Mouse (Mus musculus) liver, adult 2 months (tissue): Measurements from ENCODE around the gene Rpl23. TPM values are rescaled to one million over a fixed set of nuclear protein-coding genes. Genes with fewer than 3 reads are reported as not detected.

Experiments used
- DNase-seq: peaks from one replicate; pipeline ENCODE4 v3.0.0-alpha.2; 2011; ENCODE audit warnings: low read depth, low spot score; ENCODE audit errors: extremely low read depth
- H3K27ac ChIP-seq: fragments of 200-500 bp; replicated peaks from 2 replicates; pipeline ENCODE4 v1.5.1; 2012; ENCODE audit warnings: low read depth, mild to moderate bottlenecking, control low read depth, inconsistent platforms, low read length; ENCODE audit not compliant: insufficient read depth
- H3K27me3 ChIP-seq: fragments of 200-500 bp; 2 replicates; pipeline ENCODE4 v1.6.1; 2012; ENCODE audit warnings: mild to moderate bottlenecking, moderate library complexity, low read length, inconsistent platforms; ENCODE audit not compliant: control insufficient read depth, insufficient read depth
- H3K36me3 ChIP-seq: fragments of 200-500 bp; 2 replicates; pipeline ENCODE4 v1.6.1; 2012; ENCODE audit warnings: low read length, inconsistent platforms; ENCODE audit not compliant: control insufficient read depth, insufficient read depth
- H3K4me1 ChIP-seq: fragments of 200-500 bp; 2 replicates; pipeline ENCODE4 v1.6.1; 2011; ENCODE audit warnings: low read length; ENCODE audit not compliant: control insufficient read depth, insufficient read depth
- H3K4me3 ChIP-seq: fragments of 200-500 bp; 2 replicates; pipeline ENCODE4 v1.5.1; 2011; ENCODE audit warnings: low read depth, mild to moderate bottlenecking, control low read depth, low read length, moderate library complexity; ENCODE audit not compliant: insufficient read depth
- H3K79me2 ChIP-seq: fragments of 200-500 bp; 2 replicates; pipeline ENCODE4 v1.6.1; 2012; ENCODE audit warnings: inconsistent platforms, mild to moderate bottlenecking, low read length, moderate library complexity; ENCODE audit not compliant: control insufficient read depth, insufficient read depth
- H3K9ac ChIP-seq: fragments of 200-500 bp; 2 replicates; pipeline ENCODE4 v1.6.1; 2012; ENCODE audit warnings: low read depth, mild to moderate bottlenecking, control low read depth, inconsistent platforms, low read length
- CTCF ChIP-seq: fragments of 200-500 bp; IDR thresholded peaks from 2 replicates; pipeline ENCODE4 v1.5.1; 2011; ENCODE audit warnings: low read depth, low read length, control low read depth
- POLR2A ChIP-seq: fragments of 200-500 bp; IDR thresholded peaks from 2 replicates; pipeline ENCODE4 v1.6.1; 2011; ENCODE audit warnings: low read length, control low read depth; ENCODE audit not compliant: insufficient read depth; ENCODE audit errors: extremely low read depth
- WGBS: fragments of 180-500 bp; shearing (Covaris S2); methylation state at CpG from one replicate; pipeline ENCODE4 v1.1.7; 2018; 5-methylcytosine and 5-hydroxymethylcytosine counted together
- polyA plus RNA-seq: library from polyadenylated mRNA; depleted of rRNA; stranded (reverse); fragments of >200 nt; gene quantifications from 2 replicates; pipeline ENCODE4 v1.2.3, GENCODE M21; 2012
- total RNA-seq: library from RNA; depleted of rRNA; stranded (reverse); fragments of >200 nt; gene quantifications from 2 replicates; pipeline ENCODE4 v1.2.3, GENCODE M21; 2014

Rpl23 gene
- total and polyA plus RNA-seq, 2 experiments = 68.5 to 283 TPM

- Histone ChIP-seq H3K4me1 (peaks cover 20% of the 10 kb centered on the region), H3K36me3 (peaks cover 2% of the 10 kb centered on the region), H3K9ac (no peak overlapping the region), H3K79me2 (peaks cover 36% of the 10 kb centered on the region), H3K27me3 (no peaks in the 10 kb centered on the region), H3K27ac (no peak overlapping the region), H3K4me3 (no peak overlapping the region)
- 84% methylated on average over 9 of the region's 9 CpGs for WGBS
- DNase-seq = no peak
- TF ChIP-seq CTCF (no peak), POLR2A (no peak)
Measured at GRCm38 (mm10) chr11:97742591-97742990, 39.6 kb downstream of the Rpl23 start.

- H3K27ac ChIP-seq = no peak overlapping the region
- H3K4me3 ChIP-seq = no peak overlapping the region
- TF ChIP-seq CTCF = no peak
- H3K4me1 ChIP-seq = peaks cover 22% of the 10 kb centered on the region
- WGBS = 96% methylated on average over 5 of the region's 5 CpGs
- H3K9ac ChIP-seq = no peak overlapping the region
- DNase-seq = no peak
- peaks cover 2% of the 10 kb centered on the region for H3K36me3 ChIP-seq
- no peaks in the 10 kb centered on the region for H3K27me3 ChIP-seq
- peaks cover 36% of the 10 kb centered on the region for H3K79me2 ChIP-seq
Measured at GRCm38 (mm10) chr11:97742157-97742556, 40.1 kb downstream of the Rpl23 start.

DNA sequence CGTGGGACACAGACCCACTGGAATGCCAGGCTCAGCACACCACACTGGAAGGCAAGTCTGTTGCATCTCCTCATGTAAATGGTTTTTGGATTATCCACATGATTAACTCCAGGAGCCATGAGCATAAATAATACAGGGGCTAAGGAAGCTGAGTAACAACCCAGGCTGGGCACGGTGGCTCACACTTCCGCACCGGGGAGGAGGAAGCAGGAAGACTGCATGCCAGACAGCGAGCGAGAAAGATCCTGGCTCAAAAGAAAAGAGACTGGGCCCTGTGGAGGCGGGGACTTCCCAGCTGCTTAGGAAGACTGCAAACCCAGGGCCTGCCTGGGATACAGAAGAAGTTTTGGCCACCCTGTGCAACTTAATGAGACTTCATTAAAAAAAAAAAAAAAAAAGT is 42.0 kb downstream of the Rpl23 start:
- H3K27me3 ChIP-seq = no peaks in the 10 kb centered on the region
- no peak overlapping the region for H3K27ac ChIP-seq
- peaks cover 22% of the 10 kb centered on the region for H3K4me1 ChIP-seq
- no peak for DNase-seq
- H3K4me3 ChIP-seq = no peak overlapping the region
- TF ChIP-seq CTCF (no peak), POLR2A (no peak)
- 60% methylated on average over 7 of the region's 7 CpGs for WGBS
- H3K79me2 ChIP-seq = peaks cover 39% of the 10 kb centered on the region
- no peaks in the 10 kb centered on the region for H3K36me3 ChIP-seq
- no peak overlapping the region for H3K9ac ChIP-seq

DNA sequence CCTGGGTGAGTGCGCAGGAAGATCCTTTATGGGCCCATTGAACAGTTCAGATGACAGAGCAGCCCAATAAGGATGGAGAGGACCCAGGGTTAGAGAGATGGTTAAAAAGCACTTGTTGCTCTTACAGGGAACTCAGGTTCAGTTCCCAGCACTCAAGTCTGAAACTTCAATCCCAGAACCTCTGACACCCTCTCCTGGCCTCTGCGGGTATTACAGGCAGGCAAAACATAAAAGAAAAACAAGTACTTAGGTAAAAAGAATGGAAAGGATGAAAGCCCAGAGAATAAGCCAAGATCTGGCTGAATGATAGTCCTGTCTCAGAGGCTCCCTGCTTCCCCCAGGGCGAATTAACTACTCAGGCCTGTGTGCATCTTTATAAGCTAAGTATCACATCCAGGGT is 43.1 kb downstream of the Rpl23 start:
- DNase-seq = no peak
- Histone ChIP-seq H3K4me3 (no peak overlapping the region), H3K9ac (no peak overlapping the region), H3K36me3 (no peaks in the 10 kb centered on the region), H3K27me3 (no peaks in the 10 kb centered on the region), H3K27ac (no peak overlapping the region), H3K79me2 (peaks cover 36% of the 10 kb centered on the region), H3K4me1 (peaks cover 22% of the 10 kb centered on the region)
- WGBS = 86% methylated on average over 3 of the region's 3 CpGs
- peak; percentile 5; the same call in 1 of the 2 replicates for TF ChIP-seq CTCF
- TF ChIP-seq POLR2A = no peak

DNA sequence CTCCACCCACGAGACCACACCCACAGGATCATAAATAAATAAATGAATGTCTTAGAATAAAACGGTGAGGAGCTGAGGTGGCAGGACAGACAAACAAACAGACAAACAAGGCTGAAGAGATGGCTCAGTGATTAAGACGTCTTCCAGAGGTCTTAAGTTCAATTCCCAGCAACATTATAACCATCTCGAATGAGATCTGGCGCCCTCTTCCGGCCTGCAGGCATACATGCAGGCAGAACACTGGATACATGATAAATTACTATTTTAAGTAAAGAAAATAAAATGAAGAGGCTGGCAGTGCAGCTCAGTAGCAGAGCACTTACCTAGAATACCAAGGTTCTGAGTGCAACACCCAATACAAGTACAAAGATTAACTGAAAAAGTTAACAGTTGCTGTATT is 43.5 kb downstream of the Rpl23 start:
- H3K36me3 ChIP-seq = no peaks in the 10 kb centered on the region
- no peak for DNase-seq
- H3K9ac ChIP-seq = no peak overlapping the region
- peaks cover 33% of the 10 kb centered on the region for H3K79me2 ChIP-seq
- H3K27me3 ChIP-seq = no peaks in the 10 kb centered on the region
- no peak for TF ChIP-seq POLR2A
- peak; percentile 56; the same call in 1 of the 2 replicates for TF ChIP-seq CTCF
- H3K4me1 ChIP-seq = peaks cover 22% of the 10 kb centered on the region
- H3K27ac ChIP-seq = no peak overlapping the region
- no peak overlapping the region for H3K4me3 ChIP-seq
- WGBS = 66% methylated on average over 6 of the region's 6 CpGs

GRCm38 (mm10) chr11:97737600-97737999 is 44.6 kb downstream of the Rpl23 start:
- no peaks in the 10 kb centered on the region for H3K36me3 ChIP-seq
- peak overlapping the region; percentile 67; the same call in 1 of the 2 replicates for H3K27ac ChIP-seq
- WGBS = 14% methylated on average over 4 of the region's 4 CpGs
- TF ChIP-seq POLR2A (no peak), CTCF (no peak)
- DNase-seq = peak; percentile 96
- no peak overlapping the region for H3K9ac ChIP-seq
- H3K4me1 ChIP-seq = peaks cover 12% of the 10 kb centered on the region
- no peaks in the 10 kb centered on the region for H3K27me3 ChIP-seq
- peaks cover 25% of the 10 kb centered on the region for H3K79me2 ChIP-seq
- H3K4me3 ChIP-seq = no peak overlapping the region
